Mouse (Mus musculus) midbrain, embryonic 13.5 days (tissue): ENCODE data around the gene Cox6b1. TPM values are rescaled to one million over a fixed set of nuclear protein-coding genes. Genes with fewer than 3 reads are reported as not detected.
A peak's percentile ranks its signal among the peaks of the same experiment; 100 is the strongest.

Experiments used
- ATAC-seq: fragments of 200-750 bp; cut with Nextera tagmentation; 2 replicates; pipeline ENCODE4 v1.8.0; 2017; ENCODE audit warnings: mild to moderate bottlenecking, moderate TSS enrichment, moderate library complexity
- H3K27ac ChIP-seq: fragments of 300-500 bp; sonication (generic); 2 replicates; pipeline ENCODE4 v1.5.1; 2015; ENCODE audit warnings: inconsistent platforms, mild to moderate bottlenecking, moderate library complexity
- H3K27me3 ChIP-seq: fragments of 300-500 bp; sonication (generic); 2 replicates; pipeline ENCODE4 v1.6.1; 2015; ENCODE audit warnings: mild to moderate bottlenecking, inconsistent platforms
- H3K36me3 ChIP-seq: fragments of 300-500 bp; sonication (generic); 2 replicates; pipeline ENCODE4 v1.6.1; 2015; ENCODE audit warnings: mild to moderate bottlenecking, inconsistent platforms
- H3K4me1 ChIP-seq: fragments of 300-500 bp; sonication (generic); replicated peaks from 2 replicates; pipeline ENCODE4 v1.6.1; 2015; ENCODE audit warnings: inconsistent platforms
- H3K4me2 ChIP-seq: fragments of 300-500 bp; sonication (generic); replicated peaks from 2 replicates; pipeline ENCODE4 v1.6.1; 2015; ENCODE audit warnings: moderate library complexity, mild to moderate bottlenecking, inconsistent platforms
- H3K4me3 ChIP-seq: fragments of 300-500 bp; sonication (generic); replicated peaks from 2 replicates; pipeline ENCODE4 v1.5.1; 2015; ENCODE audit warnings: mild to moderate bottlenecking, inconsistent platforms
- H3K9ac ChIP-seq: fragments of 300-500 bp; sonication (generic); replicated peaks from 2 replicates; pipeline ENCODE4 v1.6.1; 2015; ENCODE audit warnings: mild to moderate bottlenecking, inconsistent platforms
- H3K9me3 ChIP-seq: fragments of 300-500 bp; sonication (generic); 2 replicates; pipeline ENCODE4 v1.6.1; 2016; ENCODE audit warnings: mild to moderate bottlenecking, inconsistent platforms
- WGBS: fragments of 180-500 bp; shearing (Covaris S2); methylation state at CpG from one replicate; pipeline ENCODE4 v1.1.7; 2015; 5-methylcytosine and 5-hydroxymethylcytosine counted together
- polyA plus RNA-seq: library from polyadenylated mRNA; unstranded; fragments of >200 nt; fragmentation: Nextera tagmentation; extraction: Ambion mirVana; gene quantifications from 2 replicates; pipeline ENCODE4 v1.2.1, GENCODE M21; 2015

Cox6b1 gene
- polyA plus RNA-seq, 1 experiment from 2014 or later, result 1,055 TPM

DNA sequence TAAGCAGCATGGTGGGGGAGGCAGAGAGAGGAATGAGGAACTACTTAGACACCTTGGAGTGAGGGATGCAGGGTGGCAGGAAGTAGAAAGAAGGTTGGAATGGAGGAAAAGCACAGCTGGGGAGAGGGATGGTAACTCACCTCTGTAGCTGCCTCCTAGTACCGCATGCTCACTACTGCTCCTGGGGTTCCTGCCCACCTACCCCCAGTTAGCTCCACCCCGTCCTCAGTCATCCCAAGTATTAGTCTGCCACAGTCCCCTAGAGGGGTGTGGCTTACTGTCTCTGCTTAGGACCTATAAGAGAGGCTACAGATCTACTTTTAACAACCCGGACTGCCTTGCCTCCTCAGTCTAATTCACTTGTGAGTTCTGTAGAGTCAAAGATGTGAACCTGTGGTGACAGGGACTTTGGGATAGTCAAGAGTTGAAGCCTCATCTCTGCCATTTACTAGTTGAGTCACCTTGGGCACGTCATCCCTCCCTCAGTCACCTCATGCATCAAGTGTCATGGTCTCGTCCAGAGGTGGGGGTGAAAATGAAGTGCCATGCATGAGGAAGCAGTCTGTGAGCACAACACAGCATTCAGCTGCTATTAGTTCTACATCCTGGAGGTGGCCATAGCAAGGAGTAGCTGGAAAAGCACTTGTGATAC lies 33.1 kb downstream of the Cox6b1 start:
- no peak for ATAC-seq
- Histone ChIP-seq H3K4me1 (peaks cover 19% of the 10 kb centered on the region), H3K27me3 (no peaks in the 10 kb centered on the region), H3K4me3 (no peak overlapping the region), H3K36me3 (no peaks in the 10 kb centered on the region), H3K9ac (0 out of 2 replicates have a peak overlapping the region, but pooled peaks have one; percentile 14), H3K27ac (no peak overlapping the region), H3K9me3 (no peaks in the 10 kb centered on the region), H3K4me2 (no peak overlapping the region)
- WGBS, result 56% methylated on average over 5 of the region's 5 CpGs

DNA sequence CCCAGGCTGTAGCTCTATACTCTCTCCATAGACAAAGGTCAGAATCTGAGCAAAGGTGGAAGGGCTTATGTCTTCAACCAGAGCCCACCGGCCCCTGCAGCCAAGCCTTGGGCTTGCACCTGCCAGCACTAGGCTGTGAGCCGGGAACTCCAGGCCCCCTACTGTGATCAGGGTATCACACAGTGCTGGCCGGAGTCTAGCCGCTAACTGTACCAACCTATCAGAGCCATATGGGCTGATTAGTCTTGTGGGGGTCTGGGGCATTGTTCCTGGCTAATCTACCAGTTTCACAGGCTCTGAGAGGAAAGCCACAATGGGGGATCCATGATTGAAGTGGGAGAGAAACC lies 34.4 kb downstream of the Cox6b1 start:
- Histone ChIP-seq H3K9me3 (no peaks in the 10 kb centered on the region), H3K27me3 (no peaks in the 10 kb centered on the region), H3K27ac (no peak overlapping the region), H3K4me2 (no peak overlapping the region), H3K4me3 (no peak overlapping the region), H3K36me3 (peaks cover 3% of the 10 kb centered on the region), H3K9ac (0 out of 2 replicates have a peak overlapping the region, but pooled peaks have one; percentile 37), H3K4me1 (peaks cover 32% of the 10 kb centered on the region)
- 22% methylated on average over 4 of the region's 4 CpGs for WGBS
- ATAC-seq, result no peak

DNA sequence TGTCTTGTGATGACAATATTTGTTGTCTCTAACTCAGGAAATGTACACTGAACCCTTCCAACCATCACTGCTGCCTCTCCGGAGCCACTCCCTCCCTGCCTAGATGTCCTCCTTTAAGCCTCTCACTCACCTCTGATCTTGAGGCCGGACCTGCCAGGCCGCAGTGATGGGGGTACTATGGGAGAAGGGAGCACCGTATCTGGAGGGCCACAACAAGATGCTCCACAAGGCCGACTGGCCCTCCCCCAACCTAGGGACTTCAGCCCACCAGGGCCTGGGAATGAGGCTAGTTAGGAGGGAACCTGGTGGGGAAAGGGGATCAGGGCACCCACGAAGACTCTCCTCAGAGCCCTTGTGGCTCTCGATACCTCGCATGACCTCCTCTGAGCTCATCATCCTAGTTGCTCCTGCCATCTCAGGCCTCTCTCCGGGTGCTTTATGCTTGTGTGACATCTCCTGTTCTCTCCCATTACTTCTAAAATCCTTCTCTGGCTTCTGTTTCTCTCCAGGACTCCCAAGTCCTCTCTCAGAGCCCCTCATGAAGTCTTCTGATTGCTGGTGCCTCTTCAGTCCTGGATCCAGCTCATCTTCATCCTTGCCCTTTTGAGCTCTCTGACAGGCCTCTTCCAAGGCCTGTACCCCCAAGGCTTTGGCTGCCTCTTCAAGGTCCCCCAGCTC lies 34.9 kb downstream of the Cox6b1 start:
- no peak for ATAC-seq
- Histone ChIP-seq H3K9me3 (no peaks in the 10 kb centered on the region), H3K4me1 (peaks cover 35% of the 10 kb centered on the region), H3K27me3 (no peaks in the 10 kb centered on the region), H3K9ac (peak overlapping the region; percentile 37; the same call in 1 of the 2 replicates), H3K4me3 (no peak overlapping the region), H3K27ac (no peak overlapping the region), H3K4me2 (no peak overlapping the region), H3K36me3 (peaks cover 8% of the 10 kb centered on the region)
- 84% methylated on average over 9 of the region's 9 CpGs for WGBS

DNA sequence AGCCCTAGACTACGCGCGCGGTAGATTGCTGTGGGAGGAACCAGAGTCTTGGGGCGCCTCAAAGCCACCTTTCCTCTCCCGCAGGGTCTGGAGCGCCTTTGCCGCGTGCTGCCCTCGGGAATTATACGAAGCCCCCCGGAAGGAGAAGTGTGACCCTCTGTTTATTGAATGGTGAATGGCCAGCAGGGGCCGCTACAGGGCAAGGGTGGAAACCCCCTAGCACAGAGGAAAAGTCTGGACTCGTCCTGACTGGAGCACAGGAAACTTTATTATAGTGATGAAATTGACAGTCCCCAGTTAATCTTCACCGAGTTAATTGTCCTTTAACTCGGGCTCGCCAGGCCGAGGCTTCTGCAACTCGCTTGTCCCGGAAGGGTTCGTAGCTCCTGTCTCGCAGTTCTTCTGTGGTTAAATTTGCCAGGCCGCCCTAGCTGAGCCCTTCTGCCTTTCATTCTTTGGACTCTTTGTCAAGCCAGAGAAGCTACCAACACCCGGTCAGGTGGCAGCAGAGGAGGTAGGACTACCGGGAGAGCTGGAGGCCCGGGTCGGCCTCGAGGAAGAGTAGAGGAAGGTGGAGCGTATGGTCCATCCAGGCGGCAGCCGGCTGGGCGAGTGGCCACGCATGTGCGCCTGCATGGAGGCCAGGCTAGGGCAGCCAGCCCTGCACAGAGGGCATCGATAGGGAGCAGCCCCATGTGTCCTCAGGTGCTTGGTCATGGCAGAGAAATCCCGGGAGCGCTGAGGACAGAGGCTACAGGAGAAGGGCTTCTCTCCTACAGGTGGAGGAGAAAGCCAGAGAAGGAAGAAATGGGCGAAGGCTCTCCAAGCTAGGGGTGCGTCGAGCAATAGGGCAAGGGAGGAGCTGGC lies 36.3 kb downstream of the Cox6b1 start:
- H3K4me3 ChIP-seq, result peak overlapping the region; percentile 99
- WGBS, result 30% methylated on average over 40 of the region's 40 CpGs
- peak; percentile 71 for ATAC-seq

DNA sequence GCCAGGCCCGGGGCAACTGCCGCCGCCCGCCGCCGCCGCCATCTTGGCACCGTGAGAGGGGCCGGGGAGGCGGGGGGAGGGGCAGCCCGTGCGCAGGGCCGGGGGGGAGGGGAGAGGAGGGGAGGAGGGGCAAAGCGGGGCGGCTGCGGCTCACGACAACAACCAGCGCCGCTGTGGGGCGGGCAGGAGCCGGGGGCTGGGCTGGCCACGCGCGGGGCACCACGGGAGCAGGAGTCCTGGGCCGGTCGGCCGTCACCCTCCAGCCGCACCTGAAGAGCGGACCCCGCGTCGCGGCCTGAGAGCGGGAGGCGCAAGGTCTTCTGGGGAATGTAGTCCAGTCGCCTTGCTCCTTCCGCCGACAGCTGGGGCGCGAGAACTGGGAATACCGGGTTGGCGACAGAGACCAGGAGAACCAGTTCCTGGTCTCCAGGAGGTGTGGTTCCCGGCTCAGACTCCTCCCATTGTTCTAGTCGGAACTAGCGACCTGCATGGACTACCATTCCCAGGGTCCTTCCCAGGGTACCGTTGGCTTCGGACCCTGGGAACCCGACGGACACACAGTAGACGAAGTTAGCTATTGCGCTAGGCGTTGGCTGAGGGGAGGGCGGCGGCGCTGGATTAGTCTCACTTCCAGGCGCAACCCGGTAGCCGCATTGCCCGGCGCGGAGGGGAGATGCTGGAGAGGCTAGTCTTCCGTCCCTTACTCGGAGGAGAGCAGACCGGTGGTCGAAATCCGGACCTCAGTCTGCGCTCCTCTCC lies 37.1 kb downstream of the Cox6b1 start, which contains the start of gene Kmt2b:
Gene Kmt2b (minus strand): TSS at position 51 of the 759 bp plus-strand sequence.
- Histone ChIP-seq H3K4me3 (peak within 1 kb of the TSS; percentile 99), H3K36me3 (peaks cover 30% of the 10 kb centered on the region), H3K27me3 (no peaks in the 10 kb centered on the region), H3K4me2 (peak within 1 kb of the TSS; percentile 80), H3K4me1 (peaks cover 32% of the 10 kb centered on the region), H3K27ac (peak within 1 kb of the TSS; percentile 95), H3K9me3 (no peaks in the 10 kb centered on the region), H3K9ac (peak within 1 kb of the TSS; percentile 99)
- WGBS, result under 1% methylated on average over 62 of the region's 68 CpGs
- peak; percentile 97 for ATAC-seq

More for the DNA sequence above, 36.3 kb downstream of the Cox6b1 start:
- Histone ChIP-seq H3K4me2 (peak overlapping the region; percentile 80), H3K9me3 (no peaks in the 10 kb centered on the region), H3K27me3 (no peaks in the 10 kb centered on the region), H3K27ac (peak overlapping the region; percentile 95), H3K4me1 (peaks cover 35% of the 10 kb centered on the region), H3K9ac (peak overlapping the region; percentile 99), H3K36me3 (peaks cover 22% of the 10 kb centered on the region)

DNA sequence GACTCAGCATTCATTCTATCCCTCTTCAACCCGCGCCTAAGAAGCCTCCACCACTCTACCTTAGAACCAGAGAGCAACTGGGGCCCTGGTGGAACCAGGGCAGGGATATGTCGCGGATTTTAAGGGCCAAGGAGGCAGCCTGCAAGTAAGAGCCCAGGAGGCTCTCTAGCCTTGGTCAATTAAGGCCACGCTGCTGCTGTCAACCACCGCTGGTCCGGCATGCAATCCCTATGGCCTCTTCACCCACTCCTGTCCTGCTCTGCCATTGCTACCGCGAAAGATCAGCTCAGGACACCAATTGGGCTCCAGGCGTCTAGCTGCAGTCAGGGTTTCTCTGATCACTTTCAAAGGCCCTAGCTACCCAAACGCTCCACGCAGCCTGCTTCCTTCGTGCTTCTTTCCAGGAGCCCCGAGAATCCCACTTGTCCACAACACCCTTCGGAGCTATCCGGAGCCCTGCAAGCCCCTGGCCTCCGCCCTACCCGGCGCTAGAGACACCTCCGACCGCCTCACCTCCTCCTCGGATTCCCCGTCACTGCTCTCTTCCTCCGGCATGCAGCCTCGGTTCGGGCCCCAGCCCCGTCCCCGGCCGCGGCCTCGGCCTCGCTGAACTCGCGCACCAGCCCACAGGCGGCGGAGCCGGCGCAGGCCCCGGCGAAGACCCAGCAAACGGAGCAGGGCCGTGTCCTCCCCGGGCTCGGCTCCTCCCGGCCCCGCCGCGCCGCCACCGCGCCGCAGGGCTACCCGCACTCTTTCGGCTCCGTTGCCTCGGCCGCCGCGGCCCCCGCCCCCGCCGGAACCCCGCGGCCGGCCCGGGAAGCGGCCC lies 37.9 kb downstream of the Cox6b1 start:
- Histone ChIP-seq H3K27me3 (no peaks in the 10 kb centered on the region), H3K27ac (peak overlapping the region; percentile 95), H3K4me3 (peak overlapping the region; percentile 99), H3K9me3 (no peaks in the 10 kb centered on the region), H3K9ac (peak overlapping the region; percentile 99), H3K36me3 (peaks cover 38% of the 10 kb centered on the region), H3K4me1 (peaks cover 26% of the 10 kb centered on the region), H3K4me2 (peak overlapping the region; percentile 80)
- ATAC-seq, result peak; percentile 55
- under 1% methylated on average over 51 of the region's 67 CpGs for WGBS

DNA sequence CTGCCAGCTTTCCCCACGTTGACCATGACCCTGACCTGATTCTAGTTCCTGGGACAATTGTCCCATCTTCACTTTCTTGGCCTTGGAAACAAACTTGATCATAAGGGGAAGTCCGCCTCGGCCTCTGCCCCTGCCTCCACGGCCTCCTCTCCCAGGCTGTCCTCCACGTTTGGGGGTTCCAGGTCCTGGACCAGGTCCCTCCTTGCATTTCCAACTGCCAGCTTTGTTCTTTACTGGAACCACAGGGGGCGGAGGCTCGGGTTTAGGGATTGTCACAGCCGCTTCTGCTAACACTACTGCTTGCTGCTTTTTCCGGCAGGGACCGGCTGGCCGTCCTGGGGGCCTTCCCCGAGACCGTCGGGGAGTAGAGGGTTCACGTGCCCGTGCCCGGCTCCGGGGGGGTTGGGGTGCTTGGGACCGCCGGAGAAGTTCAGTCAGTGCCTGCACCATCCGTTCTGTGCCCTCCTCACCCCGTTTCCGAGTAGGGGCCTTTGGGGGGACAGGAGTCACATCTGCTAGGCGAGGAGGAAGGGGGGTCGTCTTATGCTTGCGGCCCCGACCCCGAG lies 39.4 kb downstream of the Cox6b1 start:
- H3K9me3 ChIP-seq, result no peaks in the 10 kb centered on the region
- peak overlapping the region; percentile 80 for H3K4me2 ChIP-seq
- H3K9ac ChIP-seq, result peak overlapping the region; percentile 99
- no peak for ATAC-seq
- H3K4me3 ChIP-seq, result peak overlapping the region; percentile 99
- peaks cover 23% of the 10 kb centered on the region for H3K4me1 ChIP-seq
- no peak overlapping the region for H3K27ac ChIP-seq
- peaks cover 53% of the 10 kb centered on the region for H3K36me3 ChIP-seq
- no peaks in the 10 kb centered on the region for H3K27me3 ChIP-seq
- WGBS, result 88% methylated on average over 28 of the region's 28 CpGs

DNA sequence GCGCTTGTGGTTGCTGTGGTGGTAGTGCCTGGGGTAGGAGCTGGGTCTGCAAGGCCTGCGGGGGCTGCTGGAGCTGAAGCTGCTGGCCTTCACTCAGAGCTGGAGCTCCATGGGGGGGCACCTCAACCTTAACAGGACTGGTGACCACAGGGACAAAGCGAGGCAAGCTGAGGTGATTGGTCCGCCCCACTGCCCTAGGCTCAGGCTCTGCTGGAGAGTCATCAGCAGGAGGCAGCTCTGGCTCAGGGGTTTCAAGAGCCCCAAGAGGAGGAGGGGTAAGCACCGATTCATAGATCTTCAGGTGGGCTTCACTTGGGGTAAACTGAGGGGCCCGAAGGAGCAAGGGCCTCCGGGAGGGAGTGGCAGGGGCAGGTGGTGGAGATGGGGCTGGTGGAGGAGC lies 40.8 kb downstream of the Cox6b1 start:
- H3K4me3 ChIP-seq, result no peak overlapping the region
- H3K27ac ChIP-seq, result no peak overlapping the region
- ATAC-seq, result no peak
- no peak overlapping the region for H3K9ac ChIP-seq
- peaks cover 67% of the 10 kb centered on the region for H3K36me3 ChIP-seq
- H3K4me1 ChIP-seq, result peaks cover 22% of the 10 kb centered on the region
- H3K9me3 ChIP-seq, result no peaks in the 10 kb centered on the region
- WGBS, result 88% methylated on average over 7 of the region's 7 CpGs
- no peak overlapping the region for H3K4me2 ChIP-seq
- no peaks in the 10 kb centered on the region for H3K27me3 ChIP-seq

DNA sequence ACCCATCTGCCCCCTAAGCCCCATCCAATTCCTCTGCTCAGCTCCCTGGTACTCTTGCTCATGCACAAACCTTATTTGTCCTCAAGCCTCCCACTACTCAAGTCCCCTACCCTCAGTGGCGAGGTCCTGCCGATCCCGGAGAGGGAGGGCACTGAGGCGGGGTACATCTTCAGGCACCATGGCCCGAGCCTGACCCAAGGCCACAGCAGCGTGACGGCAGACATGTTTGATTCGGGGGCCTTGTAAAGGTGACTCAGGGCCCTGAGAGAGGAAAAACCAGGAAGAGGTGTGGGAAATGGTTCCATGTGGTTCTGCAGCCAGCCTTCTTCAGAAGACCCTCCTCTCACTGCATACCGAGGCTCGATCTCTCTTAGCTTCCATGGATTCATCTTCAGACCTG lies 41.6 kb downstream of the Cox6b1 start:
- Histone ChIP-seq H3K27ac (no peak overlapping the region), H3K4me1 (peaks cover 16% of the 10 kb centered on the region), H3K4me2 (no peak overlapping the region), H3K9me3 (no peaks in the 10 kb centered on the region), H3K36me3 (peaks cover 75% of the 10 kb centered on the region), H3K4me3 (no peak overlapping the region), H3K27me3 (no peaks in the 10 kb centered on the region), H3K9ac (no peak overlapping the region)
- 98% methylated on average over 10 of the region's 10 CpGs for WGBS
- no peak for ATAC-seq

DNA sequence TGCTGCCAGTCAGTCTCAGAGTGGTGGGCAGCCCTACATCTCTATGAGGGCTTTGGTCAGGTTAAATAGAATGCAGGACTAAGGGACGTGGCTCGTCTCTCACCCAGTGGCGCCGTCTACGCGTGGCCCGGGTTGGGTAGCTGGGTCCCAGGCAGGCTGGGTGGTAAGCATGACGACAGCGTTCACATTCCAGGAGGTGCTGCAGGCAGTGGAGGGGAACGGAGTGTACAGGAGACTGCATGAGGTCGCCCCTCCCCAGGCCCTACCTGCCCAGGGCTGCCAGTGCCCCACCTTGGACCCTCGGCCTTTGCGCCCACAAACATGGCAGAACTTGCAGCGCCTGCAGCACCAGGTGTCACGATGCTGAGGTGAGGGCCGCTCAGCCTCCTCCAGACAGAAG lies 44.4 kb downstream of the Cox6b1 start:
- no peaks in the 10 kb centered on the region for H3K9me3 ChIP-seq
- H3K27ac ChIP-seq, result no peak overlapping the region
- no peaks in the 10 kb centered on the region for H3K27me3 ChIP-seq
- H3K36me3 ChIP-seq, result peaks cover 100% of the 10 kb centered on the region
- ATAC-seq, result no peak
- no peak overlapping the region for H3K4me3 ChIP-seq
- H3K9ac ChIP-seq, result no peak overlapping the region
- H3K4me1 ChIP-seq, result peaks cover 3% of the 10 kb centered on the region
- H3K4me2 ChIP-seq, result no peak overlapping the region
- WGBS, result 94% methylated on average over 16 of the region's 16 CpGs
